Mouse (Mus musculus): ENCODE results near the gene Pde1a. TPM values are rescaled to one million over a fixed set of nuclear protein-coding genes. Genes with fewer than 3 reads are reported as not detected.
"Not testable (repeated sequence)": the region's sequence is repeated elsewhere in the genome, so short reads cannot be mapped to it uniquely, and the experiment has no call there.

Gene Pde1a
- total RNA-seq, 2 experiments from 2014 or later: not detected

- ATAC-seq (replicated peaks; ENCODE audit: poor library complexity): no peak
Measured at GRCm38 (mm10) chr2:79966086-79966485, 163.2 kb downstream of the Pde1a start.

GRCm38 (mm10) chr2:79964964-79965363 is 164.3 kb downstream of the Pde1a start:
- ATAC-seq (replicated peaks; ENCODE audit: poor library complexity): no peak

- ATAC-seq (replicated peaks; ENCODE audit: poor library complexity): no peak
Measured at GRCm38 (mm10) chr2:79961421-79961820, 167.8 kb downstream of the Pde1a start.

- no peak for ATAC-seq (replicated peaks; ENCODE audit: poor library complexity)
Measured at GRCm38 (mm10) chr2:79957659-79958340, 171.5 kb downstream of the Pde1a start.

- ATAC-seq (replicated peaks; ENCODE audit: poor library complexity): peak; percentile 37; the same call in 1 of the 2 replicates
Measured at GRCm38 (mm10) chr2:79945898-79946675, 183.2 kb downstream of the Pde1a start.

GRCm38 (mm10) chr2:79934660-79935059 is 194.6 kb downstream of the Pde1a start:
- no peak for ATAC-seq (replicated peaks; ENCODE audit: poor library complexity)

GRCm38 (mm10) chr2:79922356-79922755 is 206.9 kb downstream of the Pde1a start:
- ATAC-seq (replicated peaks; ENCODE audit: poor library complexity): peak; percentile 81

GRCm38 (mm10) chr2:79921375-79921774 is 207.9 kb downstream of the Pde1a start:
- no peak for ATAC-seq (replicated peaks; ENCODE audit: poor library complexity)

GRCm38 (mm10) chr2:79920438-79920837 is 208.8 kb downstream of the Pde1a start:
- no peak for ATAC-seq (replicated peaks; ENCODE audit: poor library complexity)

GRCm38 (mm10) chr2:79901841-79902510 is 227.3 kb downstream of the Pde1a start:
- peak; percentile 95 for ATAC-seq (replicated peaks; ENCODE audit: poor library complexity)

- no peak for ATAC-seq (replicated peaks; ENCODE audit: poor library complexity)
Measured at GRCm38 (mm10) chr2:79898522-79898921, 230.7 kb downstream of the Pde1a start.

GRCm38 (mm10) chr2:79892829-79893228 is 236.4 kb downstream of the Pde1a start:
- ATAC-seq (replicated peaks; ENCODE audit: poor library complexity): peak; percentile 84

- ATAC-seq (replicated peaks; ENCODE audit: poor library complexity): no peak
Measured at GRCm38 (mm10) chr2:79891760-79892570, 237.3 kb downstream of the Pde1a start.

- no peak for ATAC-seq (replicated peaks; ENCODE audit: poor library complexity)
Measured at GRCm38 (mm10) chr2:79890726-79891125, 238.5 kb downstream of the Pde1a start.

GRCm38 (mm10) chr2:79883631-79884350 is 245.5 kb downstream of the Pde1a start:
- ATAC-seq (replicated peaks; ENCODE audit: poor library complexity): no peak

GRCm38 (mm10) chr2:79883210-79883609 is 246.0 kb downstream of the Pde1a start:
- ATAC-seq (replicated peaks; ENCODE audit: poor library complexity): no peak

- peak; percentile 100 for ATAC-seq (replicated peaks; ENCODE audit: poor library complexity)
Measured at GRCm38 (mm10) chr2:79865275-79865999, 263.8 kb downstream of the Pde1a start.

GRCm38 (mm10) chr2:79856874-79857273 is 272.4 kb downstream of the Pde1a start:
- ATAC-seq (replicated peaks; ENCODE audit: poor library complexity): 0 out of 2 replicates have a peak, but pooled peaks have one; percentile 31

- ATAC-seq (replicated peaks; ENCODE audit: poor library complexity): not testable (repeated sequence)
Measured at GRCm38 (mm10) chr2:79847396-79847795, 281.9 kb downstream of the Pde1a start.

Measured in megakaryocyte progenitor cell, adult 5-6 weeks (primary cell).